Mouse (Mus musculus): ENCODE data around the gene Qars. TPM values are rescaled to one million over a fixed set of nuclear protein-coding genes. Genes with fewer than 3 reads are reported as not detected.

The Qars gene
- polyA plus RNA-seq, 1 experiment from 2014 or later = 87.7 TPM

DNA sequence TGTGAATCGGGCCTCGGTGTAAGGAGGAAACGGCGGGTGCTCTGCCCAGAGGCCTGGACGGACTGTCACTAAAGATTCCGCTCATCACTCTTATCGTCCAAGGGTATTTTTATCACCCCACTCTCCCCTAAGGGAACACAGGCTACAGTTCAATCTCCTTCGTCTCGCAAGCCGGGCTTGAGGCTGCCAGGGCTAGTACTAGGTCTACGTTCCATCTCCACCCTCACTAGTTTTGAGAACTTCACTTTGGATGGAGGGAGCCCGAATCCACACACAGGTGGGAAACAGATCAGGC is 16.3 kb upstream of the Qars start:
- no peak for DNase-seq (ENCODE audit: low spot score)
- whole genome bisulfite sequencing = 12% methylated on average over 12 of the region's 12 CpGs
- ATAC-seq = no peak; the same call in 1 of the 2 replicates

DNA sequence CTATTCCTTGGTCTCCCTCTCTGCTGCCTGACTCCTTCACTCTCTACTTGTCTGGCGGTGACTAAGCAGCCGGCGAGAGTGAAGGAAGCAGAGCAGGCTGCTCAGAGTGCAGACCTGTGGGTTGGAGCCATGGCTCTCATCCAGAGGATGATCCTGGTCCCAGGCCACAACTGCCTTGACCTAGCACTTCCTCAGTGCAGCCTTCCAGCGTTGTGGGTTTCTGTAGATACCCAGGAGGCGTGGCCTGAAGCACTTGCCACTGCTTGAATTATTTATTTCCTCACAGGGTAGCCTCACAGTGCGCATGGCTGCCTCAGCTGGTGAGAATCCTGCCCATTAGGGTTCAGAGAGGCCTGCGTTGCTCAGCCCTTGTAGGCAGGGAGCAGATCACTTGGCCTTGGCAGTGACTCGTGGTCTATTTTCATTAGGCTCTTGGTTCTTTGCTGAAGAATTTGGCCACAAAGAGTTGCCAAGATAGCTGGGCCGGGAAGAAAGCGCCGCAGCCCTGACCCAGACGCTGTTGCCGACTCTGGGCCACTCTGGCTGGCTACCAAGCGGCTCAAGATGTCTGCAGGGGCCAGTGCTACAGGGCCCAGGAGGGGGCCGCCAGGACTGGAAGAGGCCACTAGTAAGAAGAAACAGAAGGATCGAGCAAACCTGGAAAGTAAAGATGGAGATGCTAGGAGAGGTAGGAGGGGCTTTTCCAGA is 15.3 kb upstream of the Qars start:
- Histone ChIP-seq H3K9ac (ENCODE audit: low read length) (peak overlapping the region; percentile 96), H3K27me3 (replicated peaks; ENCODE audit: control insufficient read depth, insufficient read depth, low read length) (no peaks in the 10 kb centered on the region), H3K4me2 (ENCODE audit: low read length) (peak overlapping the region; percentile 94), H3K27ac (ENCODE audit: low read depth, low read length) (no peak overlapping the region), H3K36me3 (ENCODE audit: control insufficient read depth, insufficient read depth, low read length) (peaks cover 74% of the 10 kb centered on the region), H3K9me3 (replicated peaks; ENCODE audit: control insufficient read depth, low read length) (no peaks in the 10 kb centered on the region), H3K4me3 (ENCODE audit: low read depth, low read length) (peak overlapping the region; percentile 98), H3K4me1 (ENCODE audit: control insufficient read depth, insufficient read depth, low read length) (peaks cover 15% of the 10 kb centered on the region)
- 91% methylated on average over 16 of the region's 16 CpGs for WGBS
- ATAC-seq = no peak
- DNase-seq (ENCODE audit: low spot score) = no peak

More for the DNA sequence above, 16.3 kb upstream of the Qars start:
- H3K9me3 ChIP-seq (replicated peaks; ENCODE audit: control insufficient read depth, low read length) = no peaks in the 10 kb centered on the region
- H3K4me1 ChIP-seq (ENCODE audit: control insufficient read depth, insufficient read depth, low read length) = peaks cover 15% of the 10 kb centered on the region
- H3K9ac ChIP-seq (ENCODE audit: low read length) = peak overlapping the region; percentile 96
- H3K27me3 ChIP-seq (replicated peaks; ENCODE audit: control insufficient read depth, insufficient read depth, low read length) = no peaks in the 10 kb centered on the region
- H3K4me2 ChIP-seq (ENCODE audit: low read length) = peak overlapping the region; percentile 94
- peak overlapping the region; percentile 96 for H3K27ac ChIP-seq (ENCODE audit: low read depth, low read length)
- peaks cover 73% of the 10 kb centered on the region for H3K36me3 ChIP-seq (ENCODE audit: control insufficient read depth, insufficient read depth, low read length)
- peak overlapping the region; percentile 98 for H3K4me3 ChIP-seq (ENCODE audit: low read depth, low read length)

DNA sequence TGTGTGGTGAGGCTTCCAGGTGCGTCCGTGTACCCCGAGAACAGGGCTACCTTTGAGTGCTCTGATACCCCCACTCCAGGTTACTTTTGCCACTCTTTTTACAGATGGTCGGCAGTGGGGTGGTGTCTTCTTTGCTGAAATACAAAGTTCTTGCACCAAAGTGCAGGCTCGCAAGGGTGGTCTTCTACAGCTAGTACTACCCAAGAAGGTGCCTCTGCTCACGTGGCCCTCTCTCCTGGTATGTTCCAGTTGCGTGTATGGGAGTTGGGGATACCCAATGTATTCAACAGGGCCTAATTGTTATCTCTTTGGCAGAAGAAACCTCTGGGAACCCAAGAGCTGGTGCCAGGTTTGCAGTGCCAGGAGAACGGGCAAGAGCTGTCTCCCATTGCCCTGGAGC is 14.3 kb upstream of the Qars start:
- H3K27ac ChIP-seq (ENCODE audit: low read depth, low read length) = no peak overlapping the region
- peaks cover 76% of the 10 kb centered on the region for H3K36me3 ChIP-seq (ENCODE audit: control insufficient read depth, insufficient read depth, low read length)
- H3K4me2 ChIP-seq (ENCODE audit: low read length) = no peak overlapping the region
- DNase-seq (ENCODE audit: low spot score) (no peak), ATAC-seq (no peak)
- no peaks in the 10 kb centered on the region for H3K9me3 ChIP-seq (replicated peaks; ENCODE audit: control insufficient read depth, low read length)
- 94% methylated on average over 8 of the region's 8 CpGs for WGBS
- no peaks in the 10 kb centered on the region for H3K27me3 ChIP-seq (replicated peaks; ENCODE audit: control insufficient read depth, insufficient read depth, low read length)
- H3K4me3 ChIP-seq (ENCODE audit: low read depth, low read length) = no peak overlapping the region
- H3K9ac ChIP-seq (ENCODE audit: low read length) = no peak overlapping the region
- H3K4me1 ChIP-seq (ENCODE audit: control insufficient read depth, insufficient read depth, low read length) = peaks cover 15% of the 10 kb centered on the region

DNA sequence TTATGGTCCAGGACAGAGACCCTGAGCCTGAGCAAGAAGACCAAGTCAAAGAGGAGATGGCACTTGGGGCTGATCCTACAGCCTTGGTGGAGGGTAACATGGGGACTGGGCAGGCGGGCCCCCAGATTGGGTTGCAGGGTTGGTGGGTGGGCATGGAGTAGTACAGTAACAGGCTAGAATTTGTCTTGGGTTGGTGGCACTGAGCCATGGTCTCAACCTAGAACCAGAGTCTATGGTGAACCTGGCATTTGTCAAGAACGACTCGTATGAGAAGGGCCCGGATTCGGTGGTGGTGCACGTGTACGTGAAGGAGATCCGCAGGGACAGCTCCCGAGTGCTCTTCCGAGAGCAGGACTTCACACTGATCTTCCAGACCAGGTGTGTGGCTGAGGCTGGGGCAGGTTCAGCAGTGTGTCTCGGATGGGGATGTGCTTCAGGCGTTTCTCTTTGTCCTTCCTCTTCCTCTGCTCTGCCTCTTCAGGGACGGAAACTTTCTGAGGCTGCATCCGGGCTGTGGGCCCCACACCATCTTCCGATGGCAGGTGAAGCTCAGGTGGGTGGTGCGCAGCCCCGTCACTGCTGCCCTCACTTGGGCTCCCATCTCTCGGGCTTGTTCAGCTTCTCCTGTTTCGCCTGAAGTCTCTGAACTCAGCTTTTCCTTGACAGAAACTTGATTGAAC is 13.2 kb upstream of the Qars start:
- peaks cover 15% of the 10 kb centered on the region for H3K4me1 ChIP-seq (ENCODE audit: control insufficient read depth, insufficient read depth, low read length)
- no peak overlapping the region for H3K9ac ChIP-seq (ENCODE audit: low read length)
- no peak overlapping the region for H3K27ac ChIP-seq (ENCODE audit: low read depth, low read length)
- H3K9me3 ChIP-seq (replicated peaks; ENCODE audit: control insufficient read depth, low read length) = no peaks in the 10 kb centered on the region
- DNase-seq (ENCODE audit: low spot score) = no peak
- WGBS = 96% methylated on average over 19 of the region's 19 CpGs
- H3K36me3 ChIP-seq (ENCODE audit: control insufficient read depth, insufficient read depth, low read length) = peaks cover 76% of the 10 kb centered on the region
- H3K4me2 ChIP-seq (ENCODE audit: low read length) = no peak overlapping the region
- H3K27me3 ChIP-seq (replicated peaks; ENCODE audit: control insufficient read depth, insufficient read depth, low read length) = no peaks in the 10 kb centered on the region
- H3K4me3 ChIP-seq (ENCODE audit: low read depth, low read length) = no peak overlapping the region
- ATAC-seq = no peak

DNA sequence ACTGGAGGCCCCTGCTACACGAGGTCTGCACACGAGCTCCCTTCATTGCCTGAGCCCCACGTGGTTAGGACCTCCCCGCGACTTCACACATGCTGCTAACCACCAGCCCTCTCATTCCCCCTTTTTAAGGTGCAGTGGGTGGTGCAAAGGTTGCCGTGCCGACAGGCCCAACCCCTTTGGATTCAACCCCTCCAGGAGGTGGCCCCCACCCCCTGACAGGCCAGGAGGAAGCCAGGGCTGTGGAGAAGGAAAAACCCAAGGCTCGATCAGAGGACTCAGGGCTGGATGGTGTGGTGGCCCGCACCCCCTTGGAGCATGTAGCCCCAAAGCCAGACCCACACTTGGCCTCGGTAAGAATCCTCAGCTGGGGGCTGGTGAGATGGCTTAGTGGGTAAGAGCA is 12.6 kb upstream of the Qars start:
- Histone ChIP-seq H3K36me3 (ENCODE audit: control insufficient read depth, insufficient read depth, low read length) (peaks cover 81% of the 10 kb centered on the region), H3K4me1 (ENCODE audit: control insufficient read depth, insufficient read depth, low read length) (peaks cover 15% of the 10 kb centered on the region), H3K27ac (ENCODE audit: low read depth, low read length) (no peak overlapping the region), H3K9ac (ENCODE audit: low read length) (no peak overlapping the region), H3K4me3 (ENCODE audit: low read depth, low read length) (no peak overlapping the region), H3K27me3 (replicated peaks; ENCODE audit: control insufficient read depth, insufficient read depth, low read length) (no peaks in the 10 kb centered on the region), H3K9me3 (replicated peaks; ENCODE audit: control insufficient read depth, low read length) (no peaks in the 10 kb centered on the region), H3K4me2 (ENCODE audit: low read length) (no peak overlapping the region)
- 86% methylated on average over 10 of the region's 10 CpGs for WGBS
- ATAC-seq = no peak
- no peak for DNase-seq (ENCODE audit: low spot score)

DNA sequence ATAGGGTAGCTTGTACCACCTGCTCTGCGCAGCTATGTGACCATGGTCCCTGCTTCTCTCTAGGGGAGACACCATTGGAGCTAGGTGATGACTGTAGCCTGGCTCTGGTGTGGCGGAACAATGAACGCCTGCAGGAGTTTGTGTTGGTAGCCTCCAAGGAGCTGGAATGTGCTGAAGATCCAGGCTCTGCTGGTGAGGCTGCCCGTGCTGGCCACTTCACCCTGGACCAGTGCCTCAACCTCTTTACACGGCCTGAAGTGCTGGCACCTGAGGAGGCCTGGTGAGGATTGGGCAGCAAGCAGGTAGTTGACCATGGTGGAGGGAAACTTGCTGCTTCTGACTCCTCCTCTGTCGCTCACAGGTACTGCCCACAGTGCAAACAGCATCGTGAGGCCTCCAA is 8.3 kb upstream of the Qars start:
- H3K4me2 ChIP-seq (ENCODE audit: low read length) = no peak overlapping the region
- no peak for ATAC-seq
- no peaks in the 10 kb centered on the region for H3K4me1 ChIP-seq (ENCODE audit: control insufficient read depth, insufficient read depth, low read length)
- no peaks in the 10 kb centered on the region for H3K9me3 ChIP-seq (replicated peaks; ENCODE audit: control insufficient read depth, low read length)
- no peaks in the 10 kb centered on the region for H3K27me3 ChIP-seq (replicated peaks; ENCODE audit: control insufficient read depth, insufficient read depth, low read length)
- H3K36me3 ChIP-seq (ENCODE audit: control insufficient read depth, insufficient read depth, low read length) = peaks cover 91% of the 10 kb centered on the region
- DNase-seq (ENCODE audit: low spot score) = no peak
- H3K9ac ChIP-seq (ENCODE audit: low read length) = no peak overlapping the region
- H3K4me3 ChIP-seq (ENCODE audit: low read depth, low read length) = no peak overlapping the region
- WGBS = 93% methylated on average over 7 of the region's 7 CpGs
- no peak overlapping the region for H3K27ac ChIP-seq (ENCODE audit: low read depth, low read length)

DNA sequence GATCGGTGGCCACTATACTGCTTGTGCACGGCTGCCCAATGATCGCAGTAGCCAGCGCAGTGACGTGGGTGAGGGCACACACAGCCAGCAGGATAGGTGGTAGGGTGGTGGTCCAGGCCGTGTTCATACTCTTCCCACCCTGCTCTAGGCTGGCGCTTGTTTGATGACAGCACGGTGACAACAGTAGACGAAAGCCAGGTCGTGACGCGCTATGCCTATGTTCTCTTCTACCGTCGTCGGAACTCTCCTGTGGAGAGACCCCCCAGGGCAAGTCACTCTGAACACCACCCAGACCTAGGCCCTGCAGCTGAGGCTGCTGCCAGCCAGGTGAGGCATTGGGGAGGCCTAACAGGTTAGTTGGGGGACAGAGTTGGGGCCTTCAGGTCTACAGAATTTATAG is 7.6 kb upstream of the Qars start:
- WGBS = 95% methylated on average over 15 of the region's 15 CpGs
- Histone ChIP-seq H3K4me3 (ENCODE audit: low read depth, low read length) (no peak overlapping the region), H3K36me3 (ENCODE audit: control insufficient read depth, insufficient read depth, low read length) (peaks cover 84% of the 10 kb centered on the region), H3K27ac (ENCODE audit: low read depth, low read length) (no peak overlapping the region), H3K9me3 (replicated peaks; ENCODE audit: control insufficient read depth, low read length) (no peaks in the 10 kb centered on the region), H3K4me1 (ENCODE audit: control insufficient read depth, insufficient read depth, low read length) (no peaks in the 10 kb centered on the region), H3K9ac (ENCODE audit: low read length) (no peak overlapping the region), H3K27me3 (replicated peaks; ENCODE audit: control insufficient read depth, insufficient read depth, low read length) (no peaks in the 10 kb centered on the region), H3K4me2 (ENCODE audit: low read length) (no peak overlapping the region)
- ATAC-seq (no peak), DNase-seq (ENCODE audit: low spot score) (no peak)

DNA sequence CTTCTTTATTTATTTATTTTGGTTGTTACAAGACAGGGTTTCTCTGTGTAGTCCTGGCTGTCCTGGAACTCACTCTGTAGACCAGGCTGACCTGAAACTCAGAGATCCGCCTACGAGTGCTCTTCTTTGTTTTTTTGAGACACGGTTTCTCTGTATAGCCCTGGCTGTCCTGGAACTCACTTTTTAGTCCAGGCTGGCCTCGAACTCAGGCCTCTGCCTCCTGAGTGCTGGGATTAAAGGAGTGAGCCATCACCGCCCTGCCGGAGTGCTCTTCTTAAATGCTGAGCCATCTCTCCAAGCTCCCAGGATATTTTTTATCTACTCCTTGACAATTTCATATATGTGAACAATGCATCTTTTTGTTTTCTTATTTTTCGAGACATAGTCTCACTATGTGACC is 605 bp upstream of the Qars start:
- WGBS = 90% methylated on average over 7 of the region's 7 CpGs
- no peaks in the 10 kb centered on the region for H3K27me3 ChIP-seq (replicated peaks; ENCODE audit: control insufficient read depth, insufficient read depth, low read length)
- H3K9ac ChIP-seq (ENCODE audit: low read length) = no peak overlapping the region
- ATAC-seq (no peak), DNase-seq (ENCODE audit: low spot score) (no peak)
- peaks cover 8% of the 10 kb centered on the region for H3K4me1 ChIP-seq (ENCODE audit: control insufficient read depth, insufficient read depth, low read length)
- H3K36me3 ChIP-seq (ENCODE audit: control insufficient read depth, insufficient read depth, low read length) = peaks cover 38% of the 10 kb centered on the region
- no peak overlapping the region; the same call in 1 of the 2 replicates for H3K4me3 ChIP-seq (ENCODE audit: low read depth, low read length)
- no peak overlapping the region for H3K27ac ChIP-seq (ENCODE audit: low read depth, low read length)
- H3K9me3 ChIP-seq (replicated peaks; ENCODE audit: control insufficient read depth, low read length) = no peaks in the 10 kb centered on the region
- peak overlapping the region; percentile 92 for H3K4me2 ChIP-seq (ENCODE audit: low read length)

DNA sequence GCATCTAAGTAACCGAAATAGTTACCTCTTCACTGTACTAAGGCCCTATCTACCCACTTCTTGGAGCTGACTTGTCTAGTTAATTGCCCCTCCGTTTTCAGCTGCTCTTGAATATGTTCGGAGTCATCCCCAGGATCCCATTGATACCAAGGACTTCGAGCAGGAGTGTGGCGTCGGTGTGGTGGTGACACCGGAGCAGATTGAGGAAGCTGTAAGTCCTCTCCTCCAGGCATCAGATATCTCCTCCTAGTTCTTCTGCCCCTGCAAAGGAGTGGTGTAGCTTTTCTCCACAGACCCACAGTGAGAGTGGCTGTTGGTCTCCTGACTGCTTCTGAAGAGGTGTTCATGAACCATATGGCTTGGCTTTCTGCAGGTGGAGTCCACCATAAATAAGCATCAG is 1.3 kb downstream of the Qars start:
- Histone ChIP-seq H3K27me3 (replicated peaks; ENCODE audit: control insufficient read depth, insufficient read depth, low read length) (no peaks in the 10 kb centered on the region), H3K4me3 (ENCODE audit: low read depth, low read length) (peak overlapping the region; percentile 55), H3K4me1 (ENCODE audit: control insufficient read depth, insufficient read depth, low read length) (peaks cover 8% of the 10 kb centered on the region), H3K4me2 (ENCODE audit: low read length) (peak overlapping the region; percentile 92), H3K27ac (ENCODE audit: low read depth, low read length) (no peak overlapping the region), H3K9me3 (replicated peaks; ENCODE audit: control insufficient read depth, low read length) (no peaks in the 10 kb centered on the region), H3K9ac (ENCODE audit: low read length) (no peak overlapping the region; the same call in 1 of the 2 replicates), H3K36me3 (ENCODE audit: control insufficient read depth, insufficient read depth, low read length) (peaks cover 42% of the 10 kb centered on the region)
- no peak for DNase-seq (ENCODE audit: low spot score)
- 91% methylated on average over 7 of the region's 7 CpGs for WGBS
- ATAC-seq = no peak
